Mouse (Mus musculus) spleen, embryonic (tissue): ENCODE data around the gene Clstn1.

ENCODE experiments used
- CTCF ChIA-PET: fragments of 350-600 bp; sonication (Branson Sonifier 250); formaldehyde crosslinking; loops from one replicate; lab custom pipeline; 2022; lab: Charles Lee

Gene Clstn1

DNA sequence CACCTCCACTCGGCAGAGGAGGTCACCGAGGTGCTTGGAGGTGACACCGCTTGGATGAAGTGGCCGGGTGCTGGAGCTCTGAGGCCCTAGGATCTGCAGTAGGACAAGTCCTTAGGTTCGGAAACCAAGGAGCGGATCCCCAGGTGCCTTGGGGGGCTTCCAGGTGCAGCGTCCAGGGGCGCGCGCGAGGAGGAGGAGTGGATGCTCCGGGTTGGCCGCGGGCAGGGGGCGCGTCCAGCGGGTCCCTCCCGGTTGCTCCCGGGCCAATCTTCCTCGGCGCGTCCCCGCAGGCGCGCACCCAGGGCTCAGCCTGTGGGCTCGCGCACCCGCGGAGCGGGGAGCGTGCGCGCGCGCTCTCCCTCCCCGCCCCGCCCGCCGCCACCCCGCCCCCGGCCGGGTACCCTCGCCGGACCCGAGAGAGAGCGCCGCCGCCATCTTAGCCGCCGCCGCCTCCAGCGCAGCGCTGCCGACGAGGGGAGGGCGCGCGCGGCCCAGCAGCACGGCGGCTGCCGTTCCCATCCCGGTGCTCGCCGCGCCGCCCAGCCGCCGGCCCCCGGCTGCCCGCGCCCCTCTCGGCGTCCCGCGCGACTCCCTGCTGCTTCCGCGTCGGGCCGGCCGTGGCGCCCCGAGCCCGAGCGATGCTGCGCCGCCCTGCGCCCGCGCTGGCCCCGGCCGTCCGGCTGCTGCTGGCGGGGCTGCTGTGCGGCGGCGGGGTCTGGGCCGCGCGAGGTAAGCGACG is at the start of gene Clstn1:
Gene Clstn1, plus strand, starts transcription at position 425 of the 739 bp plus-strand sequence.
- CTCF ChIA-PET = no interaction called here

DNA sequence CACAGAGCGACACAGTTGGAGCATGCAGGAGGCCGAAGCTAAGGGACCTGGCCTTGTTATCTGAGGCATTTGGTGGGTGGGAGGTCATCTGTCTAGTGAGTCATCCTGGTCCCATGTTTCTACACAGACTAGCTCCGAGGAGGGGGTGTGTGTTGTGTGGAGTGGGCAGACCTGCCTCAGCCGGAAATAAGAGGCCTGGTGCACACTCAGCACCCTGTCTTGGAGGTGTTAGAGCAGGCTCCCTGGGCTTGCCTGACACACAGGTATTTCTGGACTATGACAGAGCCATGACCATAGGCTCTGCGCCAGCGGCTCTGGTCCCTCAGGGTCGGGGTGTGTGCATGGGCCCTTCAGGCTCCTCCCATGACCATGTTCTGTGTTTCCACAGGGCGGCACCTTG is 46.8 kb upstream of the Clstn1 start:
- CTCF ChIA-PET = no interaction called here

DNA sequence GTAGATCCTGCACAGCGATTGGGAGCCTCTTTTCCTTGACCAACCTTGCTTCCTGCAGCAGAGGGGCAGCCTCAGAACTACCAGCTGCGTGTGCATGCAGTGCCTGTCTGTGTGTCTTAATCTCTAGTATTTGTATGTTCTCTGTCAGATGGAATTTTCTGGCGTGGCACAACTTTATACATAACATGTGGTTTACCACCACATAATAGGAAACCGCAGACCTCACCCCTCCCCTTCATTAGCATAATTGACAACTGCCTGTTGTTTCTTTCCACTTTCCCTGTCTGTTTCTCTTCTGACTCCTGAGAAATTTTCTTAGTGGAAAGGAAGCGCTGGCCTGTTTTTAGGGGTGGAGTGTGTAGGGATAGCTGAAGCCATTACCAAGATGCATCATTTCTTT is 44.3 kb upstream of the Clstn1 start:
- CTCF ChIA-PET = no interaction called here

DNA sequence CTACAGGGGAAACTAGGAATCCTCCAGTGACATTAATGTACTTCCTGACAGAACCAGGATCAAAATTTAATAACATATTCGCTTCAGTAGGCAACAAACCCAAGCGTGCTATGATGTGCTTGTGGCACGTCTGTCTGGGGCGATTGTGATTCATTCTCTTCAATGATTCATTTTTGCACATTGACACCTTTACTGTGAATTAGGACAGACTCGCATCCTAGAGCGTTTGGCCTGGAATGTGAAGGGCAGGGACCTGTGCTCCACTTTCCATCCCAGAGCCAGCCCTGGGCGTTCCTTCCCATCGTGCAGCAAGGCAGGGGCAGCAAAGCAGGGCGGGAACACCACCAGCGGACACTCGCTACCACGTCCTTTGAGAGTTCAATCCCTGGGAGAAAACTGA is 43.8 kb upstream of the Clstn1 start:
- CTCF ChIA-PET = no interaction called here

DNA sequence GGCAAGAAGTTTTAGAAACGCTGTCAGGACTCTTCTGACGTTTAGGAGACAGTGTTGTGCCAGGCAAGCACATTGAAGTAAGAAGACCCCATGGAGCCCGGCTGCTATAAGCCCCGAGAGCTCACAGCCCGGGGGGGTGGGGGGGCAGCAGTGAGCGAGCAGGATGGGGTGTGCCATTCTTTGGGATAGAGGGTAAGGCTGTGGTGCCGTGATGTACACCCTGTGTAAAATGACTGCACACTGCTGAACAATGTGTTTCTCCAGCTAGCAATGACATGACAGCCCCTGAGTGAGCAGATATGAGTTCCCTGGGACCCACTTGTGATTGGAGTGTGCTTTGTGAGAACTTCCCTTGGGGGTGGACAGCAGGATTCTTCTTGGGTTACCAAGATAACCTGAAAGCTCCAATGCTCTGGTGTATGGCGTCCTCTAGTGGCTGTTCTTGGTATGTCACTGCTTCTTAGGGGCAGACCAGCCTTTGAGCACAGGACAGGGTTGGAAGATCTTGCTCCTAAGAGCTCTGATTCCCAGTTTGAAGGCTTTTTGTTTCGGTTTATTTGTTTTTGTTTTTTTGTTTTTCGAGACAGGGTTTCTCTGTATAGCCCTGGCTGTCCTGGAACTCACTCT is 43.2 kb upstream of the Clstn1 start:
- CTCF ChIA-PET = no interaction called here

DNA sequence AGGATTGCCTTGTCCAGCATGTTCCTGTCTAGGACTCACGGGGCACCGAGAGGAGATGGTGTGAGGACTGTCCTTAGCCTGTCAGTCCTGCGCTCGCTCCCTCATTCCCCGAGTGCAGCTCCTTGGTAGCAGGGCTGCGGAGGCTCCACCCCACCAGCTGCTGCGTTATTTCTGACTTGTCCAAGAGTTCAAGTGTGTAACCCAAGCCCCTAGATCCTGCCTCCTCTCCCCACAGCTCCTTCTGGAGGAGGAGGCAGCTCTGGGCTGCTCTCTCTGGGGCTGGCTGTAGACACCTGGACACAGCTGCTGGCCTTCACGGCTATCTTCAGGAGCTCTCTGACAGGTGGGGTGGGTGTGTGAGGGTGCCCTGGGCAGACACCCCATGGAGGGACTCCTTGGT is 41.4 kb upstream of the Clstn1 start:
- CTCF ChIA-PET = no interaction called here

DNA sequence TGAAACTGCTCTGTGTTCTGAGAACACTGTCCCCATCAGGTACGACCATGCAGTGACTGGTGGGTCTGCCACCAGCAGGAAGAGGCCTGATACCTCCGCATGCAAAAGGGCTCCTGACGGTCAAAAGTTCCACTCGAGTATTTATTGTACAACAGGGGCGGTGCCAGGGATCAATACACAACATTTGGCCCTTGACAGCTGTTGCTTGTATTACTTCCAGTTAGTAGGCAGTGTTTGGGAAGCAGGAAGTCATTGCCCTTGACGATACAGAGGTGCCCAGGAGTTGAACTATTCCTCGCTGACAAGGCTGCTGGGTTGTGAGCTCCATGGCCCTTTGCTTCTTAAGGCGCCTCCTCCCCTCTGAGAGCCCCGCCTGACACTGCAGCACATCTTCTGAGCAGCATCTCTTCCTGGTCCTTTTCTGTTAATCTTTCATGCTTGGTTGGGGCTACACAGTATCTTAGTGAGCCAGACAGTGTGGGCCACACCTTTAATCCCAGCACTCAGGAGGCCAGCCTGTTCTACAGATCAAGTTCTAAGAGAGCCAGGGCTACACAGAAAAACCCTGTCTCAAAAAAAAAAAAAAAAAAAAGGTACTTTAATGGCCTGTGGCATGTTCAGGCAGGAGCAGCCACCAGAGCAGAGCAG is 39.3 kb upstream of the Clstn1 start:
- CTCF ChIA-PET = no interaction called here

DNA sequence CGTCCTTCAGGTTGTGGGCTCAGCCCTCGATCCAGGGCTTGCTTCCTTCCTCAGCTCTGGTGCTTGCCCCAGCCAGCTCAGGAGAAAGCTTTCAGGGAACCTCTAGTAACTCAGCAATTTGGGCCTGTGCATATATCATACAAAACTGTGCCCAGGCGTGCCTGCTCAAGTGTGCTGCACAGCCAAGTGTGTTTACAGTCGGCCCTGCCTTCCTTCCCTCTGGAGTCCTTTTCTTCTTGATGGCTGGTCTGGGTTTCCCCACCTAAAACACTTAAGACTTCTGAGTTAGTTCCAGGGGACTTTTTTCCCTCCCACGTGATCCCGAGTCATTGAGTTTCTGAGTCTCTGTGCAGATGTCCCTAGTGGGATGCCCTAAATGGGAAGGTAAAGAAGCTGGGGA is 38.7 kb upstream of the Clstn1 start:
- CTCF ChIA-PET = no interaction called here

DNA sequence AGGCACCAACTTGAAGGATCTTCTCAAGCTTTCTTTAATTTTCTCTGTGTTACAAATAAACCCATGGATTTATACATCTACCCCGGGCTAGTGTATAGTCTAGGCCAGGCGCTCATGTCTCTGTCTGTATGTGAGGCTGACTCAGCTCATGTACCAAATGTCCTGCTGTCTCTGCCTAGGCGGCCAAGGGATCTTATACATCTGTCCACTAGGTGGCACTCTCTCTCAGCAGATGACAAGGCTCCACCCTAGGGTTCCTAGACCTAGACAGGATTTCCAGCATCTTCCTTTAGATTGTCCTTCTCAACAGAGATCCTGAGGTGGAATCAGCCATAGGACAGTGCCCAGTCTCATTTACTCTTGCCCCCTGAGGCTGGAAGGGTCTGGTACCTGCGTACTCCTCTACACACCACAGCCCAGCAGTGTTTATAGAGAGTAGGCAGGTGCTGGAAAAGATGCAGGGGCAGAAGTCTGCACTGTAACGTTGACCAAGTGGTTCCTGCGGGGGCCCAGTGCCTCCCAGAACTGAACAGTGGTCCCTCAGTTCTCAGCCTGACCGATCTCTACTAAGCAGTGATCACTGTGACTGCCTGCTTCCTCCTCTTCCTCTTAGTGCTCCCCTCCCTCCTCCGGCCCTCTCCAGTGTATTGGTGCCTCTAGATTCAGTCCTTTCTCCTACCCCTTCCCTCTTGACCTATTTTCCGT is 36.9 kb upstream of the Clstn1 start:
- CTCF ChIA-PET = no interaction called here

DNA sequence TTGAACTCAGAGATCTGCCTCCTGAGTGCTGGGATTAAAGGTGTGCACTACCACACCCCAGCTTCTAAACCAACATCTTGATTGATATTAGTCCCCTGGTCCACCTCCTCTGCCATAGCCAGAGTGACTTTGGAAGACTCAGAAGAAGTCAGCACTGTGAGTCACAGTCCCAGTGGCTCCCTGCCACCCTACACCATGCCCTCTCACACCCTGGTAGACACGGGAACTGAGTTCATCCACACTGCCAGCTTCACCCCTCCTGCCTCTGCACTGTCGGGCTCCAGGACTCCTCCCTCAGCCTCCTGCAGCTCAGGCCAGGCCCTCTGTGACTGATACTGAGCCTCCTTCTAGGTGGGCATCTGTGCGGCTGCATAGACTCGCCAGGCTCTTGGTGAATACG is 35.4 kb upstream of the Clstn1 start:
- CTCF ChIA-PET = no interaction called here

DNA sequence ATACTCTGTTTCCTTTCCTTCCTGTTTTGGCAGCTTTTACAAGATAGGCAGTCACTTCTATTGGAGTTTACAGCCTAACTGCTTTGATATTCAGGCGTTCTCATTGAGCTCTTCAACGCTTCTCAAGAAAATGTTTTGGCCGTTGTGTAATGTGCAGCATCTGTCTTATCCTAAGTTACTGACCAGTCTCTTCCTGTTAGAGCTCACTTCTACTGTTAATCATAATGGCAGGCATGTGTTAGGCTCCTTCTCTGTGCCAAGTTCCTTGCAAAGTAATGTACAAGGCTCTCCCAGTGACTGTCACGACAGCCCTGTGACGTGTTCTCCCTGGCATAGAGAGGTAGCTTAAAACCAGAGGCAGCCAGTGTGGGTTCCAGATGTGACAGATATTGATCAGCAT is 34.6 kb upstream of the Clstn1 start:
- CTCF ChIA-PET = no interaction called here

DNA sequence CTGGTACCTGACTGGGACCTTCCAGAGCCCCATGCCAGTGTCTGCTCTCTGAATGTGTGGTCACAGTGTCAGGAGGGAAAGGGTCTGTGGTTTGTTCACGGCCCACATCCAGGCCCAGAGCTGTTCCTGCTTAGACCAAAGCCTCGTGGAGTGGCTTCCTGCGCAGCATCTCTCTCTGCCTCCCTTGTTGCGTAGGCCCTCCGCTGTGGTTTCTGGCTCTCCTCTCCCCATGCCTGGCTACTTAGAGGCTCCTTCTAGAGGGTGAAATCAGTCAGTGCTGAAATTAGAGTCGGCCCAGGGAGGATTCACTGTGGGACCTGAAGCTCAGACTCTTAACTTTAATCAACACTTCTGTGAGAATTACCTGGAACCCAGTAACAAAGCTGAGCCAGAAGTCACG is 32.4 kb upstream of the Clstn1 start:
- CTCF ChIA-PET = no interaction called here

DNA sequence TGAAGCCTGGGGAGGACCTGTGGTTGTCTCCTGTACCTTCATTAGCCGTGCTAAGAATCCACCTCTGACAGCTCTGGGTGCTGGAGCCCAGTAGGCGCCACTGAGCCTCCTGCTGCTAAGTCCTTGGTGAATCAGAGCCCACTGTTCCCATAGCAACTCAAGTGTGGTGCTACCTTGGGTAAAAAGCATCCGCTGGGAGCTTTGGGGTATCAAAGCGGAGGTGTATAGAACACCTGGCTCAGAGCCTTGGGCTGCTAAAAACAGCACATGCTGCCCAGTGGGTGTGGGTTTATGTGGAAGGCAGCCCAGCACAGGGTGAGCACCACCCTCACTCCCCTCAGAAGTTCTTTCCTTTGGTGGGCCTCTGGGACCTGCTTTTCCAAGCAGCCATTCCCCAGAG is 30.2 kb upstream of the Clstn1 start:
- CTCF ChIA-PET = no interaction called here

DNA sequence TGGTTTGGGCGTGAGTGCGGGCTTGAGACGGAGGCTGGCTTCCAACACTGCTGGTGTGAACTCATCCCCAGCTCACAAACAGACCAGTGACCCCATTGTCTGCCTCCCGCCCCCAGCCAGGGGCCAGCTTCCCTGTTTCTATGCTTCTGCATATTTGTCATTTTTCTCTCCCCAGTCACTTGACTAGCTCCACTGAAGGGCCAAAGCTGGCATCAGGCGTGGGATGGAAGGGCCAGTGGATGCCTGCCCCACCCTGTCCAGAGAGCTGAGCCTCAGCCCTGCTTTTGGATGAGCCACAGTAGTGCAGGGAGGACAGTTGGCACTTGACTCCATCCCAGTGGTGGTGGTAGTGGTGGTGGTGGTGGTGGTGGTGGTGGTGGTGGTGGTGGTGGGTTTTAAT is 28.4 kb upstream of the Clstn1 start:
- CTCF ChIA-PET = no interaction called here

DNA sequence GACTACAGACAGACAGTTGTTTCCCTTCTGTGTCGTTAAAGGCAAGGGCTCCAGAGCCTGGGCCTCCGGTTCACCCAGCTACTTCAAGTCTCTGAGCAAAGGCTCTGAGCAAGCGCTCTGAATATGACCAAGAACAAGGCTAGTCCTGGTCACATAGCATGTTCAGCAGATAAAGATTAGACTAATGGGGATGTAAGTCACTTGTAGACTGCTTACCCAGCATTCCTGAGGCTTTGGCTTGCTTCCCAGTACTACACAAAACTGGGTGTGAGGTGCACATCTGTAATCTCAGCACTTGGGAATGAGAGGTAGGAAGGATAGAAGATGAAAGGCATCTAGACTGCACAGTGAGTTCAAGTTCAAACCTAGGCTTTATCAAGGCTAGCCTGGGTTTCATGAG is 27.9 kb upstream of the Clstn1 start:
- CTCF ChIA-PET = no interaction called here

DNA sequence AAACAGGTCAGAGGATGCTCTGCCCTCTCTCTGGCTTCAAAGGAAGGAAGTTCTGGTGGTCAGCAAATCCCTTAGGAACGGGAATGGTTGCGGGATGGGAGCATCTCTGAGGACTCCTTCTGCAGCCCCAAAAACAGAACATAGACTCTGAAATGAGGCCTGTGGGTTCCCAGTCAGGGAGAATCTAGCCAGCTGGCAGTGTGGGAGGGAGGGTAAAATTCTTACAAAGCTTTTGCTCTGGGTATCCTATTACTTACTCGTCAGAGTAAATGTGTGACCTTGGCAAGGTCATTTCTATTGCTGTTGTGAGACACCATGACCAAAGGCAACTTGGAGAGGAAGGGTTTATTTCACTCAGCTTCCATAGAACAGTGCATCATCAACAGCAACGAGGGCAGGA is 24.9 kb upstream of the Clstn1 start:
- CTCF ChIA-PET = interaction anchor here (0.5 kb wide), 1 partner anchor 693 kb away, joined by 4 read pairs; no protein-coding TSS in a partner anchor

DNA sequence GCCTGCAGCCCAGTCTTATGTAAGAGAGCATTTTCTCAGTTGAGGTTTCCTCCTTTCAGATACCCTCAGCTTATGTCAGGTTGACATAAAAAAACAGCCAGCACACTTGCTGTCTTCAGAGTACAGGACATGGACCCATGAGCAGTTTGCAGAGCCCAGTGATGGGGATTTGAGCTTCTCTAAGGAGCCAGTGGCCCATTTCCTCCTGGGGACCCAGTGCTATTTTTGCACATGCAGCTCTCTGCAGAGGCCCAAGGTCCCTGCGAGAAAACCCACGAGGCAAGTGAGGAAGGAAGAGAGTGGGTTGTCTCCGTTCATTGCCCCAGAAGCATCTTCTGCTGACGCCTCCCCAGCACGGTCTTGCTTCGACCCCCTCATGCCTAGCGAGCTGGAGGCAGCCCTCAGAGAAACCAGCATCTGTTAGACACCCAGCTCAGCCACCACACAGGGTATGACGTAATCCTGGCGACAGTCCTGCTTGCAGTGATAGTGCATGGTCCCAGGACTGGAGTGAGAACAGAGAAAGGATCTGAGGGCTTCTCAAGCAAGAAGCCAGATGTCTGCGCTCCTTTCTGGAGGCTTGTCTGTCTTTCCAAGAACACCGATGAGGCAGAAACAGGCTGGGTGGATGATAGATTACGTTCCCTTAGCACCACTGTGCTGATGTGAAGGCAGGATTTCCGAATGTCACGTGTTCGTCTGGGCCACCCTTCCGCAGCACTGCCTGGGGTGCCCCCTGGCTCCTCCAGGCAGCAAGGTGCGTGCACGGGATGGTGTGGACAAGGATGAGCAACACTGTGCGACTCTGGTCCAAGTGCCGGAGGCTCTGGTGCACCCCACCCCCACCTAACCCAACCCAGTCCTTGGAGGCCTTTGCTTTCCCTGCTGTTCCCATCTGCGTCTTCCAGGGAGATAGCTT is 24.0 kb upstream of the Clstn1 start:
- CTCF ChIA-PET = interaction anchor here (0.5 kb wide), 1 partner anchor 692 kb away, joined by 4 read pairs; no protein-coding TSS in a partner anchor

DNA sequence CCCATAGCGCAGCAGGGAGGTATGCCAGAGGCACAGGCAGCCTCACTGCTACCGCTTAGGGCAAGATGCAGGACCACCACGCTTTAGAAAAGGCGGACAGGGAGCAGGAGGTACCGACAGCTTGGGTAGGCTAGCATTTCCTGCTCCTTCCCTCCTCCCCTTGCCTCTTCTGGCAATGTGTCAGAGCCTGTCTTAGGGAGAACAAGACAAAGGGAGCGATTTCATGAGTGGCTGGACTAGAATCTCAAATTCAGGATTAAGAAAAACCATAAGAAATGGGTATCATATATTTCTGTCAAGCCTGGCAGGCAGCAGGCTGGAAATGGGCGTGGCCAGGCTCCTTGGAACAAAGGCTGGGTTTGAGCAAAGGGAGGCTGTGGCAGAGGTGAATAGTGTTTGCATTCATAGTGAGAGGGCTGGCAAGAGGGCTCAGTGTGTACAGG is 23.3 kb upstream of the Clstn1 start:
- CTCF ChIA-PET = no interaction called here

DNA sequence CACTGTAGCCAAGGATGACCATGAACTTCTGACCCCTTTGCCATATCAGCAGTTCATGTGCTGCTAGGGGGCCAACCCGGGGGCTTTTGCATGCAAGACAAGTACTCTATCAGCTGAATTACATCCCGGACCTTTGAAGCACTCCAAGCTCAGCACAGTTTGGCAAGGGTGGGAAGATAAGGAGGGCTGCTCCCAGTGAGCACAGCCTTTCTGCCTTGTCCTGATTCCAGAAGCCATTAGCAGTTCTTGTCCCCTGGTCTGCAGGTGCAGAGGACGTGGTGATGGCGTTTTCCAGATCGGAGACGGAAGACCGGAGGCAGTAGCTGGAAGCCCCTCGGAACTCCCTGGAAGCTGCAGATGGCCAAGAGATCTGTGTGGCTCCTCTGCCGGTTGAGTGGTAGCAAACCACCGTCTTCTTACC is 22.3 kb upstream of the Clstn1 start:
- CTCF ChIA-PET = interaction anchor here (0.5 kb wide), 1 partner anchor 126 kb away, joined by 5 read pairs; no protein-coding TSS in a partner anchor

DNA sequence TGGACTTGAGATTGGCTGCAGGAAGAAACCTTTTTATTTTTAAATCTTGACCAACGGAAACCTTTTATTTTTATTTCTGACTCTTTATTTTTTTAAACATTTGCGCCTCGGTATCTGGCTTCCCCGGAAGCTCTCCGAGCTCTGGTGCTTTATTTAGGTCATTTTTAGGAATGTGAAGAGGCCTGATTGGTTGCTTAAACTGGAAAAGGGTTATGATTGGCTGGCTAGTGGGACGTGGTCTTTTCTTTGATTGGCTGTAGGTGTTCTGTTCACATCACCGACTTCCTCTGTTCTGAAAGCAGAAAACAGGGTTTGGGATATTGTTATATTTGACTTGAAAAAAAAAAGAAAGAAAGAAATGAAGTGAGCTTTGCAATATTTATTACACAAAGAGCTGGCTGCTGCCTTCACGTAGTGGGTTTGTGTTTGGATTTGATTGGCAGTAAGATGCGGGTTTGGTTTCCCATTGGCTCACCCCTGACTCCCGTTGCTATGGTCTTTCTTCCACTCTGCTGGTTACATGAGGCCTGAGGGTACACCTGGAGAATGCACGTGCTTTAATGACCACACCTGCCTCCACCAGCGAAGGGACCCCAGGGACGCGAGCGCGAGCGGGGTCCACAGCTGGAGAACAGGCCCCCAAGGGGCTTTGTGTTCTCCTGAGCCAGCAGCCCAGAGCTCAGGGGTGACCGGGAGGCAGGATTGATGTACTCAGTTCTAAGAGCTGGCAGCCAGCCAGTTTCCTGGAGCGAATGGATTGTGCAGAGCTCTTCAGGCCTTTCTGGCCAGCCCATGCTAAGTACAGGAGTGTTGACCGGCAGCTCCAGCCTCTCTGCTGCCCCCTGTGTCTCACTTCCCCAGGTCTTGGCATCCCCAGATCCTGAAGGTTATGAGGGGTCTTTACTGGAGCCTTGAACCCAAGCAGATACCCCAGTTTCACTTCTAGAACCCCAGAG is 21.5 kb upstream of the Clstn1 start:
- CTCF ChIA-PET = interaction anchor here (0.5 kb wide), 1 partner anchor 125 kb away, joined by 5 read pairs; no protein-coding TSS in a partner anchor
